Mouse (Mus musculus): ENCODE results near the gene Pbx1.

Pbx1 gene

DNA sequence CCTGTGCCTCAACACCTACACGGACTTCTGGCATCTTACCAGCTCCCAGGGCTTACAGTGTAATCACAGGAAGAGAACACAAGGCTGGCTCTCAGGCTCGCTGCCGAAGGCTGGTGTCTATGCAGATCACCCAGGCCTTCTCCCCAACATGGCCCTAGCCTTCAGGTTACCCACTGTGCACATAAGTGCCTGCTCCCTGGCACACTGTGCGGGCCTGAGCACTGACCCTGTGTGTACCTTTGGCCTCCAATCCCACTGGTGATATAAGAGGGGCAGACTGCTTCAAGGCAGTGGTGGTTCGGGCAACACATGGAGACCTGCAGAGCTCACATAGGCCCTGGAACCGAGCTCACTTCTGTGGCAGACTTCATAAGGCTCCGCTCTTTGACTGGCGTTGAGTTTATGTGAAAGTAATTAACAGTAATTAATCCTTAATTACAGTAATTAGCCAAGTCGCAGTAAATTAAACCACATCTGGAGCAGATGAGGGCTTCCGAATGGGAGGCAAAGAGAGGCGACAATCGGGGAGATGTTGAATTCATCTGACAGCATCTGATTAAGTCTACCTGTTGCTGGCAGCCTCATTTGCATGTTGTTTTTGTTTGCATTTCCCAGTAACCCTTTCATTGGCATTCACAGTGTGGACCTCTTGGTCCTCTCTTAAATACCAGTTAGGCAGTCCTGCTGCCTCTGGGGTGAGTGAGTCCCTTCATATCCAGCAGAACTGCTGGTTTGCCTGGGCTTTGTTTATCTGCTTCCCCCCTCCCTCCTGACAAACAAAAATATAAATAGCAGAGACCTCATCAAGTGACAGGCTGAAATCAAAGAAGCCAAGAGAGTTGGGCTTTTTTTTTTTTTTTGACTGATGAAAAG lies 163.1 kb downstream of the Pbx1 start:
- DNase-seq (ENCODE audit: low spot score in 2 of 2), result no peak

DNA sequence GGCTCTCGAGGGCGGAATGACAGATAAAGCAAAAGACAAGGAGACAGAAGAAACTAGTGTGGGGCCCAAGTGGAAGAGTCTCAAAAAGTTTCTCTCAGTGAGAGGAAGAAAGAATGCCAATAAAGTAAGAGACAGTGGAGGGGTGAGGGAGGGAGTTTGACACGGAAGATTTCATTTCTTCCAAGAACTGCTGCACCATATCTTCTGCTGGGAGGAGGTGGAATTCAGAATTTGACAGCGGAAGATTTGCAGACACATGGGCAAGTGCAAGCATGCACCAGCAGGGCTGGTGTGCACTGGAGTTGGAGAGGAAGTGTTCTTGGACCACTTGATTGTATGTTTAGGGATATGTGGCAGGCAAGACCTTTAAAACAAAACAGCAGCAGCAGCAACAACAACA lies 163.8 kb downstream of the Pbx1 start:
- no peak for DNase-seq (ENCODE audit: low spot score in 2 of 2)

DNA sequence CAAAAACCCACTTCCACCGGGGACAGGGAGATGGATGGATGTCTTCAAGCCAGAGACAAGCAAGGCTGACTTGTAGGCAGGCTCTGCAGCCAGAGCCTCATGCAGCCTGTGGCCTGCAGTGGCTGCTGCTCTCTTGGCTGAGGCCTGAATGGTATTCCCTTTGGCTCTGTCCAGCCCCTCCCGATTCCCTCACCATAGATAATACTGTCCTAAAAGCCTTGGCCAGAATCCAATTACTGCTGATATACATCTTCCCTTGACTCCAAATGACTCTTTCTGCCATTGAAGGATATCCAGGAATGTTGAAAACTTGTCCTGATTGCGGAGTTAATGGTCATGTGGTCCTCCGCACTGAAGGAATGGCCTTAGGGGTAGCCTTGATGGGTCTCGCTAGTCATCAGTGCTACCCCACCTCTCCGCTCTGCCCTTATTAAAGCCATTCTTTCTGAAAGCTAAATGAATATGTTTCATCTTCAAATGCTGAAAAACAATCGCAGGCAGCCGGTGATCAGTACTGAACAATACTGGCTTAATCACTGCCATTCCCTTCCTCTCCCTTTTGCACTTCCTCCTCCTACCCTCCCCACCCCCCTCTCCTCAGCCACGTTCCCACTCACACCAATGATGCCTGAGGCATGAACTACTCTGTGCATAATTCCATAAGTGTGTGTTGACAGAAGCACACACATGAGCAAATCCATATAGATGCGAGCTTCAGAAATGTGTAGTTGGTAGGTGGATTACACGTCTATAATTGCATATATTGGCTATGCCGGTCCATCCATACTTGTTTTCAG lies 166.3 kb downstream of the Pbx1 start:
- no peak for DNase-seq (ENCODE audit: low spot score in 2 of 2)

DNA sequence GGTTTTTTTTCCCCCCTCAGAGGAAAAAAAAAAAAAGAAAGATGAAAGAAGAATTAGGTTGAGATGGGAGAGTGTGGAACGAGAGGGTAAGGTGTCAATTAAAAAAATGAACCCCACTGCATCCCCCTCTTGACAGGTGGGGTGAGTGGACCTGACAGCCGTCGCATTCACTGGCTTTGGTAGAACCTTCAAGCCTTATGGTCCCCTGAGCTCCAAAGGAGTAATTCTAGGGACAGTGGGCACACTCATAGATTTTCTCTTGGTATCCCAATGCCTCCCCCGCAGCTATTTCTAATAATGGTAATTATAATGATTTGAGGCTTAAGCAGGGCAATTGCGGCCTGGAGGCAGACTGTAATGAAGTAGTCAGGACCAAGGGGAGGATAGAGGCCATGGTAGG lies 167.0 kb downstream of the Pbx1 start:
- no peak for DNase-seq (ENCODE audit: low spot score in 2 of 2)

DNA sequence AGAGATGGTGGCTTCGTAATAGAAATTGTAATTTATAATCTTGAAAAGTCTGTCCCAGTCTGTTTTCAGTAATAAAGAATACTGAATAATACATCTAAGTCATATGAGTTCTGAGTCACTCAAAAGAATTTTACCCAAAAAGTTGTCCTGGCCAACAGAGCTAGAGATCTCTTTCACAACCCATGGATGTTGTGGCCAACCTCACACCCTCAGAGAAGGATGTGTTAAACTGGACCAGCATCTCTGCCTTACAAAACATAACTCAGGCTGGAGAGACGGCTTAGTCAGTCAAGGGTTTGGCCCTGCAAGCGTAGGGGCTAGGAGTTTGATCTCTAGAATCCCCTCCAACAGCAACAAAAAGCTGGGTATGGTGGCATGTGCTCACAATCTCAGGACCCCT lies 171.7 kb downstream of the Pbx1 start:
- no peak for DNase-seq (ENCODE audit: low spot score in 2 of 2)

DNA sequence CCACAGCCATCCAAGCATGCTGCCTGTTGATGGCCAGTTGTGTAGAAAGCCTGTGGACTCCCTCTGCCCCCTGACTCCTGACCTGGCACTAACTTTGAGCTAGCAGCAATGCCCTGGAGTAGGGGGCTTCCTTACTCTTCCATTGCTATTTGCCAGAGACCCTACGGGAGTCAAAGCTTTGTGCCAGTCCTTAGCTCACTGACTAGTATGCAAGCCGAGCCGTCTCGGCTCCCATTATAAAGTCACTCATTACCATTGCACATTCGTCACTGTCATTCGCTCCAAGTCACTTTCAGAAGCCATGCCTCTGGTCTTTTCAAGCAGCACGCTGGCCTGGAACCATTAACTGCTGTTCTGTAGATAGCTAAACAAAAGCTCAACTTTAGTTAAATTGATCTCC lies 173.2 kb downstream of the Pbx1 start:
- DNase-seq (ENCODE audit: low spot score in 2 of 2), result no peak

DNA sequence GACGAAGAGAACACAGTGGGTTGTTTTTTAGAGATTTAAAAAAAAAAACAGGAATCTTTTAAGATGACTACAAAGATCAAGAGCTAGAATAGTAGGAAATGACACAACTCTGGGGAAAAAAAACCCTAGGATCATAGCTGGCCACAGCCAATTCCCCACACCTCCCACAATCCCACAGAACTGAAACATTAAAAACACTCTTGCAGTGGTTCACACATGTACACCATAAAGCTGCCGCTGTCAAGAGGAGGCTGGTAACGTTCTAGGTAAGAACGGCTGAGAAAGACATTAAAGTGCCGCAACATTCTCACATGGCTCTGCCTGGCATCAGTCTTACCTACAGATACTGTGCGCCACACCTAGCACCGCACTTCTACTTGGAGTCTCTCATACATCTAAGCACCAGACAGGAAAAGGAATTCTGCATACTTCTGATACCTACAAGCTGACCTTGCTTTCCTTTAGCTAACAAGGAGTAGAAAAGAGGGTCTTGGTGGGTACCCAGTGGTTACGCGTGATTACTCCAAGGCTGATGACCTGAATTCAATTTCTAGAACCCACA lies 176.6 kb downstream of the Pbx1 start:
- DNase-seq (ENCODE audit: low spot score in 2 of 2), result no peak

DNA sequence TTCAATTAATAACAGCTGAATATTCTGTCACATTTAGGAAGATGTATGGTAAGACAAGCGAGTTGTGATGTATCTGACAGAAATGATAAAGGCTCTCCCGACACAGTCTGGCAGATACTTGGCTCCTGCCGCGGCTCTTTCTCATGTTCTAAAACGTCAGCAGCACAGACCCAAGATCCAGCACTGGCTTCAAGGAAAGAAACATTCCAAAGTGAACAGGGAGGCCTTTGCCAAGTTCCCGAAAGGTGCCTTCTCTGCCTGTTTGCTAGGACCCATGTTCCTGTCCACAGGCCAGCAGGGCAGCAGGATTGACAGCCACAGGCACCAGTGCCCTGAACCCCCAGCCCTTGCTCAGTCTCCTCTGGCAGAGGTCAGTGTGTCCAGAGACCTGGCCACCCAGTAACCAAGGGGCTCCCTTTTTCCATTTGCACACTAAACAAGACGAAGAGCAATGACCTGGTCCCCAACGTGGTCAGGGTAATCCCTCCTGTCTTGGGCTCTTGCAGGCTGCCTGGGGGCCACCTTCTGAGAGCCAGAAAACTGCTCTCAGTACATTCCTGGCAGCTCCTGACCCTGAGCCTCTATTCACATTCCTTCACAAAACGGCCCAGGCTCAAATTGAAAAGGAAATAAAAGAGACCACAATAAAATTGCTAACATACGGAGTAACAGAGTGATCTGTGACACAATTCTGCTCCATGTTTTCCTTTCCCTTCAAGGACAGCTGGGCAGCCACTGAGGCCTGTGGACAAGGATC lies 184.9 kb downstream of the Pbx1 start:
- DNase-seq (ENCODE audit: low spot score in 2 of 2), result no peak

DNA sequence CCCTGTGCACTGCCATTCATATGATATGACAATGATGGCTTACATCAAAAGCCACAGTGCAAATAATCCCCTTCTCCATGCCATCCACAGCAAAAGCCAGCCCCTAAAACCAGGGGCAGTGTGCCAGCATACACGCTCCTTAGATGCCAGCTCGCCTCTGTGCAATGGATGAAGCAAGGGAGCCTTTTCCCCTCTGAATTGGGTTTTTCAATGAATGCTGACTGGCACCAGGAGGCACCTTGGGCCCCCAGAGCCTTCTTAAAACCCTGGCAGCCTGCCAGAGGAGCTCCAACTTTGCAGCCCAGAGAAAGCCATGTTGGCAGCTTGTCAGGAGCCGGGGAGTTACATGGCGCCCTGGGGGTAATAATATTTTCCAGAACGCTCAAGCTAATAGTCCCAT lies 186.5 kb downstream of the Pbx1 start:
- DNase-seq (ENCODE audit: low spot score in 2 of 2), result no peak

DNA sequence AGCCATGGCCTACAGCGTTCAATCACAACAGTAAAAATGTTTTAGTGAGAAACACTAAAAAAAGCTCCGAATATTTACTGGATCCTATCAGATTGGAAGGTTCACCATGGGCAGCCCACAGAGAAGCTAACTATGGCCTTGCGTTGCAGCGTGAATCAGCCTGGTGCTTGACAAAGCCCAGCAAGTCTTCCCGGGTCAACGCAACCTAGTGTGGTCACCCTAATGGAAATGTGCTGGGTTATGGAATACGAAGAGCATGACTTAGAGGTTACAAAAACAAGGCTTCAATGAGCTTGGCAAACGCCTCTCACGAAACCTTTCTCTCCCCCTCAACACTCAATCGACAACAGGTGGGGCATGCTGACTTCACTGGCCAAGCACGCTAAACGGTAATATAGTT lies 188.3 kb downstream of the Pbx1 start:
- DNase-seq (ENCODE audit: low spot score in 2 of 2), result no peak

DNA sequence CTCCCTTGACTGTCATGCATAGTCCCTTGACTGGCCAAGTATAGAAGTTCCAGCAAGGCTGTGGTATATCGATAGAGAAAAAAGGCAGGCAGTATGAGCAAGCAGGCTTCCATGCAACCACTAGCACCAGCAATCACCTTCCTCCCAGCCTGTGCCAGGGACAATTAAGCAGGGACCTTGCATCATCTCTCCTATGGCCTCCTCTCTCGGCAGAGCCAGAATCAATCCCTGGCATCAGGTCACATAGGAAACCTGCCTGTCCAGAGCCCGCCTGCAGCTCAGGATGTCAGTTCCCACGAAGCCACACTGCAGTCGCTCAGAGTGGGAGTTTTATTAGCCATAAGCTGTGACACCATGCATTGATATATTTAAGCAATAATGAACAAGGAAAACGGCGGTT lies 189.0 kb downstream of the Pbx1 start:
- no peak for DNase-seq (ENCODE audit: low spot score in 2 of 2)

DNA sequence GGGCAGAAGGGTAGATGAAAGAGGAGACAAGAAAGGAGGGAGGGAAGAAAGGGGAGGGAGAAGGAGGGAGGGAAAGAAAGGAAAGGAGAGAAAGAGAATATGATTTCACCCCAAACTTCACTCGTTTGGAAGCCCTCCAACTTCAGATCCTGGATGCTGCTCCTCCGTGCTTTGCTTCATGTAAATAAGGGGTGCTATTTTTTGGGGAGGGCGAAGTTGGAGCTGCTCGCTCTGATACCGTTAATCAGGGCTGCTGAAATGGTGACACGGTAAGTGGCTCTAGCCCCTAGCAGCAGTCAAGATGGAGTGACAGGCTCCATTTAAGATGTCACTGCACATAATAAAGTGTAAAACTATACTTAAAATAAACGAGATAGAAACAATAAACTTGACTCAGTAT lies 190.8 kb downstream of the Pbx1 start:
- DNase-seq (ENCODE audit: low spot score in 2 of 2), result no peak

DNA sequence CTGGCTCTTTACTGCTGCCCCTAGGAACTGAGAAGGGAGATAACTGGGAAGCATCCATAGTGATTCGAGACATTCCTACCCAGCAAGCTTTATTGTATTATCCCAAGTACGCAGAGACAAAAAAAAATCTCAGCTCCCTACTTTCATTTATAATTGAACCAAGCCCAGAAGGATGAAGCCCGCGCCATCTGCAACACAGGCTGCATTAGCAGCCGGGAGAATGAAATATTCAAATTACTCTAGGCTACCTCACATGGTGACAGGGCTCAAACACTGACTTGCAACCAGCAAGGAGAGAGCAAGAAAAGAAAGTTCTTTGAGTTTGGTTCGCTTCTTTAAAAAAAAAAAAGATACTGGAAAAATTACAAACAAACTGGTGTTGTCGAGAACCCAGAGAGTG lies 191.2 kb downstream of the Pbx1 start:
- no peak for DNase-seq (ENCODE audit: low spot score in 2 of 2)

DNA sequence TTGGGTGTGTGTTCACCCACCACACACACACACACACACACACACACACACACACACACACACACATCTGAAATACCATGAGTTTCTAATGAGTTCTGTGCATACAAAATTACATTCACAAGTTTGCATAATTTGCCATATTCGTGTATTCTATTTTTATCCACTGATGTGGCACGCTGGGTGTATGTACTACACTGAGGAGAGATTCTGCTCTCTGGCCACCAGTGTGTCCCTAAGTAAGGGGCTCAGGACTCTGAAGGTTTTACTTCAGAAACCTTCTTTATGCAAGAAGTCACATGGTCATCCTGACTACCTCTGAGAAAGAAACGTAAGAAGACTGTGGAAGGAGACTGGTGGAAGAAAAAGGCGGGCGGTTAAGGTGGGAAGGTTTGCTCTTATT lies 191.7 kb downstream of the Pbx1 start:
- no peak for DNase-seq (ENCODE audit: low spot score in 2 of 2)

DNA sequence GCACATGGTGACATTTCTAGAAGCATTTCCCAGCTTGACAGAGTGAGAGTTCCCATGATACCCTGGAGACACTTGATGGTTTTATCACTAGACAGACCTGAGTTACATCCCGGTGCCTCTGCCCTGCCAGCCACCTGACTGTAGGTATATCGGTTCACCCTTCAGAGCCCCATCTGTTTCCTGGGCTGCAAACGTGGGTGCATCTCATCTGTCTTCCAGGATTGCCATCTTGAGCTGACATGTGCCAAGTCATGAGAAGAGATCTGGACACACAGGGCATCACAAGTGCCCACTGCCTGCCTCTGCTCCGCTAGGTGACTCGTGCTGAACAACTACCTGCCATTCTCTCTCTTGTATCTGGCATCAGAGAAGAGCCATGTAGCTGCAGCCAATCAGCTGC lies 196.0 kb downstream of the Pbx1 start:
- DNase-seq (ENCODE audit: low spot score in 2 of 2), result no peak

DNA sequence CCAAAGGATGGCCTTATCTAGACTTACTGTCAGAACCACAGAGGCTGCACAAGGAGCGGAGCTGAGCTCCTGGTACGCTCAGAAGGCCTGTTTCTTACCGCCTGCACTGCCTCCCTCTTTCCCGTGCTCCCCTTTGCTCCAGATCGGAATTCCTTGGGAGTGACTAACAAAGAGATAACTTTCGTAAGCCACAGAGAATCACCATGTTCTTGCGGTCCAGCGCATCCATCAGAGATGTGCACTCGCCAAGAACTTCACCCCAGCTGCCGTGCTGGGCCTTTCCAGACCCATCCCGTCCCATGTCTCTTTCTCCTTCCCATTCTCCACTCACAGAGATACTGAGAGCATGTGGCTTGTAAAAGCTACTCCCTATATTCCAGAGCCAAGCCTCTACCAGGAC lies 197.7 kb downstream of the Pbx1 start:
- DNase-seq (ENCODE audit: low spot score in 2 of 2), result no peak

DNA sequence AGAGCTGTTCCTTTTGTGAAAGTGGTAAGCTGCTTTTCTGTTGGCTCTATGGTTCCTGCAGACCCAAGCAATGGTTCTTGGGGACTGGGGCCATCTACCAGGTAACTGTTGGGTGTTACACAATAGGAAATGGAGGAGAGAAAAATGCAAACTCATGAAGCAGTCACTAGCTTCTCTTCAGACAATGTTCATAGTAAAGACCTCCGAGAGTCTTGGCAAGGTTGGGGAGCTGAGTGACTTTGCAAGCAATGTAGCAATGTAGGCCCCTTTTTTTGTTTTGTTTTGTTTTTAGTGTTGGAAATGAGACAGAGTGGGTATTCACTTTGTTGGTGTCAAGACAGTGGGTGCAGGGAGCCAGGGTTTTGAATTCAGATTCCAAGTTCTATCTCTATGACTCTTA lies 198.9 kb downstream of the Pbx1 start:
- DNase-seq (ENCODE audit: low spot score in 2 of 2), result no peak

DNA sequence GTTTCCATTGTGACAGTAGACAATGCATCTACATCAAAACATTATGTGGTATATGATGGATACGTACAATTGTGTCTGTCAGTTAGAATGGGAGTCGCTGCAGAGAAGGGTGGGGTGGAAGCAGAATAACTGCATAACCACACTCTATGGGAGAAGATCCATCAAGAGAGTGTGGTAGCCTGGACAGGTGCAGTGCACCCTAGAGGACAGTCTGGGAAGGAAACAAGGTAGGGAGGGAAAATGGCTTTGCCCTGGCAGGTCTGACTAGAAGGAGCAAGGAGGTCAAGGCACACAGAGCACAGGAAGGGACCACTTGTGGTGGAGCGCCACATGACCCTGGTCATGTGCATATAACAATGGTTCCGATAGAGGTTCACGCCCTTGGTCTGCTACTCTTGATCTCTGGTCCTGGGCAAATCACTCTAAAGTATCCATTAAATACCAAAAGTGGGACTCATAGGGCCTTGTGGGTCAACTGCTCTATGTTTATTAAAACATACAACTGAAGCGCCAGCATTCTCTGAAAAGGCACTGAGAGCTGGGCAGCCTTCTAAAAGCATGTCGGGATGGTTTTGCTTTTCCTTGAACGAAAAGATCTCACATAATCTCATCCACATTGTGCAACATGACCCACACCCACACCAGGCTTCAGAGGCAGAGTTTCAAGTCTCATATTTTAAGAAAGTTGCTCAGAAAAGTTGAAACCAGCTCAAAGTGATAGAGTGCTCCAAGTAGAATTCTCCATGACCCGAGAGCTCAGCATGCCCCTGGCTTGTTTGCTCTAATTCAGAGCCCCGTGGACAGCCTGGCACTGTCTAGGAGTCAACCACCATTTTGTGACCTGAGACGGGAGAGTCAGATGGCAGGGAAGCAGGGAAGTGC lies 200.3 kb downstream of the Pbx1 start:
- no peak for DNase-seq (ENCODE audit: low spot score in 2 of 2)

DNA sequence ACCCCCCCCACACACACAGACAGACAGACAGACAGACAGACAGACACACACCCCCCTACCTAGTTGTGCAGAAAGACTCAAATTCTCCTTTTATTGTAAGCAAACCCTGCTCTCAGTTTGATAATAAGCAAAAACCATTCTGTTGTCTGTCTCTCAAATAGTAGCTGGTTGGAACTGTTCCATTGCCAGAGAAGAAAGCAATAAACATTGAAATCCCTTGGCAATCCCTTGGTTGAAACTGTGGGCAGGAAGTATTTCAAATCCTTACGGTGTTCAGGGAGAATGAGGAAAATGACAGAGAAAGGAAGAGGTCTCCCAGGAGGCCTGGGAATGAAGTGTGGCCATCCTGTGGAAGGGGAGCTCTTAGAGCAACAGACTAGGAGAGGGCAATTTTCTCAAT lies 201.2 kb downstream of the Pbx1 start:
- DNase-seq (ENCODE audit: low spot score in 2 of 2), result no peak

DNA sequence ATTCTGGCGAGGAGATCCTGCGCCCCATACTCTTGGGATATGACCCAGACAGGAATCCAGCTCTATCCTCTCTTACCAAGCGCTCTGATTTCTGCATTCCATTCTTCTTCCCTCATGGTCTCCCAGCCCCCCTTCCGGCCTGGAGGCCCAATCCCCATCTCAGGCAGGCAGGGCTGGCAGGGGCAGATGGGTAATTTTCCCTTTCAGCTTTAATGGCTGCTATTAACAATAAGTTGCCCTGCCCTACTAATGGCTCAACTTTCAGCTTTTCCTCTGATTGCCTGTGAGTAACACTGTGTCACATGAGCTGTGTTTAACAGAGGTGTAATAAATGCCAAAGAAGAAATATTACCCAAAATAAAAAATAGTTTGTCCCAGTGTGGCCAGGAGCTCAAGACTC lies 201.9 kb downstream of the Pbx1 start:
- DNase-seq (ENCODE audit: low spot score in 2 of 2), result no peak
